Mouse (Mus musculus) cerebellum, adult 2 months (tissue): ENCODE data around the gene Gm21981.

Experiments
- CTCF ChIP-seq: fragments of 200-500 bp; IDR thresholded peaks from 2 replicates; pipeline ENCODE4 v1.5.1; 2011; ENCODE audit warnings: low read depth, mild to moderate bottlenecking, control low read depth, low read length, moderate library complexity, borderline replicate concordance; ENCODE audit not compliant: insufficient read depth
- POLR2A ChIP-seq: fragments of 200-500 bp; IDR thresholded peaks from 2 replicates; pipeline ENCODE4 v1.6.1; 2011; ENCODE audit warnings: low read length, control low read depth, borderline replicate concordance; ENCODE audit not compliant: insufficient read depth

- TF ChIP-seq CTCF (no peak), POLR2A (no peak)
These were observed 21.7 kb downstream of the Gm21981 start for GRCm38 (mm10) chr17:47672311-47673111.
